Mouse (Mus musculus) induced T-regulatory cell, adult 2 months (primary cell): Measurements from ENCODE around the gene Rhox4e.
"Not testable (repeated sequence)": the region's sequence is repeated elsewhere in the genome, so short reads cannot be mapped to it uniquely, and the experiment has no call there.

ENCODE experiments used
- DNase-seq: peaks from one replicate; pipeline ENCODE4 v3.0.0-alpha.2; 2012; ENCODE audit warnings: low read depth

Gene Rhox4e

GRCm38 (mm10) chrX:37557112-37557511 is at the start of gene Rhox4e:
Gene Rhox4e, plus strand, starts transcription at chrX:37557412.
- not testable (repeated sequence) for DNase-seq

- DNase-seq = not testable (repeated sequence)
These were observed 43.2 kb upstream of the Rhox4e start, which contains the start of gene Rhox4d for GRCm38 (mm10) chrX:37514059-37514458. Gene Rhox4d, plus strand, starts transcription at chrX:37514359.

DNA sequence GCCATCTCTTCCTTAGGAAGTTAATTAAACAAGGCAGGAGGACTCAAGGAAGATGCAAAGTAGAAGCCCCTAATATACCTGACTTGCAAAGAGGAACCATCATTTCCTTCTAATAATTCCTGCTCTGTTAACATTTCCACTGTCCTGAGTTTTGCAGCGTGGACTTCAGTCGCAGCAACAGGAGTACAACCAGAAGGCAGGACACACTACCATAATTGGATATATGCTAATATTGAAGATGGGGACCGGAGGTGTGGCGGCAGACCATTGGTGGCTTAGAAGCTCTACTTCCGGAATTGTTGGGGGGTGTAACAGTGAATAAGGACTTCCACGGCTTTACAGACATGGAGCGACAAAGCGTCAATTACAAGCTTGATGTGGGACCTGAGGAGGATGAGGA is 27.1 kb upstream of the Rhox4e start, which contains the start of gene Rhox2e:
Rhox2e (plus strand) TSS at position 301 of the 400 bp plus-strand sequence.
- DNase-seq = not testable (repeated sequence)

- DNase-seq = not testable (repeated sequence)
These were observed 15.5 kb upstream of the Rhox4e start, which contains the start of gene Rhox3e for GRCm38 (mm10) chrX:37541719-37542118. Gene Rhox3e, plus strand, starts transcription at chrX:37542019.

DNA sequence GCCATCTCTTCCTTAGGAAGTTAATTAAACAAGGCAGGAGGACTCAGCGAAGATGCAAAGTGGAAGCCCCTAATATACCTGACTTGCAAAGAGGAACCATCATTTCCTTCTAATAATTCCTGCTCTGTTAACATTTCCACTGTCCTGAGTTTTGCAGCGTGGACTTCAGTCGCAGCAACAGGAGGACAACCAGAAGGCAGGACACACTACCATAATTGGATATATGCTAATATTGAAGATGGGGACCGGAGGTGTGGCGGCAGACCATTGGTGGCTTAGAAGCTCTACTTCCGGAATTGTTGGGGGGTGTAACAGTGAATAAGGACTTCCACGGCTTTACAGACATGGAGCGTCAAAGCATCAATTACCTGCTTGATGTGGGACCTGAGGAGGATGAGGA is 13.9 kb downstream of the Rhox4e start, which contains the start of gene Rhox2f:
Rhox2f (plus strand) TSS at position 301 of the 400 bp plus-strand sequence.
- not testable (repeated sequence) for DNase-seq

- not testable (repeated sequence) for DNase-seq
These were observed 15.4 kb downstream of the Rhox4e start for GRCm38 (mm10) chrX:37572638-37573037.

- not testable (repeated sequence) for DNase-seq
These were observed 23.5 kb downstream of the Rhox4e start, which contains the start of gene Rhox3f for GRCm38 (mm10) chrX:37580692-37581091. Gene Rhox3f, plus strand, starts transcription at chrX:37580992.

DNA sequence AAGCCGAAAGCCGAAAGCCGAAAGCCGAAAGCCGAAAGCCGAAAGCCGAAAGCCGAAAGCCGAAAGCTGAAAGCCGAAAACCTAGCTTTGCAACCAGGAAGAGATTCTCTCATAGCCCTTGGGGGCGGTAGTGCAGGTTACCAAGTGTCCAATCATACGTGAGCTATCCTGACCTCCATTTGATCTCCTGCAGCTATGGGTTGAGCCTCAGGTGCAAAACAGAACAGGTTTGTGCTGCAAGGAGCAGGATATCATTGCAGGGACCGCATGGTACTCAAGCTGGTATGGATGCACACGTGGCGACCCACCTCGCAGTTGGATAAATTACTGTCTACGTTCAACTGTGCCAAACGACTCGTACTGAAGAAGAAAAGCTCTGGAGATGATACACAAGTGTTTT is 50.4 kb downstream of the Rhox4e start, which contains the start of gene Rhox4f:
Rhox4f (minus strand) TSS at position 101 of the 400 bp plus-strand sequence.
- not testable (repeated sequence) for DNase-seq
